Mouse (Mus musculus) hindbrain, embryonic 14.5 days (tissue): ENCODE measurements around the gene Hibch. TPM values are rescaled to one million over a fixed set of nuclear protein-coding genes. Genes with fewer than 3 reads are reported as not detected.
"Not testable (repeated sequence)": the region's sequence is repeated elsewhere in the genome, so short reads cannot be mapped to it uniquely, and the experiment has no call there.

Source experiments
- ATAC-seq: fragments of 200-750 bp; cut with Nextera tagmentation; 2 replicates; pipeline ENCODE4 v1.8.0; 2017; ENCODE audit warnings: moderate number of reproducible peaks, mild to moderate bottlenecking, moderate TSS enrichment, moderate library complexity; ENCODE audit not compliant: low FRiP score
- DNase-seq: peaks from one replicate; pipeline ENCODE4 v3.0.0-alpha.2; 2015; ENCODE audit warnings: low spot score
- H3K27ac ChIP-seq: fragments of 300-500 bp; sonication (generic); 2 replicates; pipeline ENCODE4 v1.5.1; 2014; ENCODE audit warnings: mild to moderate bottlenecking, moderate library complexity
- H3K27me3 ChIP-seq: fragments of 300-500 bp; sonication (generic); 2 replicates; pipeline ENCODE4 v1.6.1; 2014; ENCODE audit warnings: mild to moderate bottlenecking, low read length, mixed read lengths; ENCODE audit not compliant: control insufficient read depth, insufficient read depth
- H3K36me3 ChIP-seq: fragments of 300-500 bp; sonication (generic); replicated peaks from 2 replicates; pipeline ENCODE4 v1.6.1; 2014; ENCODE audit not compliant: control insufficient read depth, insufficient read depth
- H3K4me1 ChIP-seq: fragments of 300-500 bp; sonication (generic); replicated peaks from 2 replicates; pipeline ENCODE4 v1.6.1; 2014; ENCODE audit warnings: antibody characterized with exemption, low read length, mixed read lengths; ENCODE audit not compliant: control insufficient read depth, insufficient read depth
- H3K4me2 ChIP-seq: fragments of 300-500 bp; sonication (generic); replicated peaks from 2 replicates; pipeline ENCODE4 v1.6.1; 2014; ENCODE audit warnings: mild to moderate bottlenecking, moderate library complexity
- H3K4me3 ChIP-seq: fragments of 300-500 bp; sonication (generic); replicated peaks from 2 replicates; pipeline ENCODE4 v1.5.1; 2014; ENCODE audit warnings: mild to moderate bottlenecking, low read length
- H3K9ac ChIP-seq: fragments of 300-500 bp; sonication (generic); 2 replicates; pipeline ENCODE4 v1.6.1; 2014
- H3K9me3 ChIP-seq: fragments of 300-500 bp; sonication (generic); 2 replicates; pipeline ENCODE4 v1.6.1; 2016; ENCODE audit warnings: low read length; ENCODE audit not compliant: control insufficient read depth
- WGBS: fragments of 180-500 bp; shearing (Covaris S2); extraction: QIAGEN DNeasy Blood & Tissue Kit; methylation state at CpG from one replicate; pipeline ENCODE4 v1.1.7; 2014; 5-methylcytosine and 5-hydroxymethylcytosine counted together
- polyA plus RNA-seq: library from polyadenylated mRNA; unstranded; fragments of >200 nt; fragmentation: Nextera tagmentation; extraction: Ambion mirVana; gene quantifications from 2 replicates; pipeline ENCODE4 v1.2.1, GENCODE M21; 2014

The Hibch gene
- polyA plus RNA-seq, 1 experiment from 2014 or later, result 32.3 TPM

GRCm38 (mm10) chr1:52864220-52864619 is 19.5 kb downstream of the Hibch start:
- Histone ChIP-seq H3K27me3 (no peaks in the 10 kb centered on the region), H3K4me1 (no peaks in the 10 kb centered on the region), H3K27ac (no peak overlapping the region), H3K9ac (no peak overlapping the region), H3K9me3 (no peaks in the 10 kb centered on the region), H3K4me3 (no peak overlapping the region), H3K4me2 (no peak overlapping the region), H3K36me3 (peaks cover 27% of the 10 kb centered on the region; the same call in 1 of the 2 replicates)
- DNase-seq (no peak), ATAC-seq (no peak)
- 100% methylated on average over 1 of the region's 1 CpGs for WGBS

GRCm38 (mm10) chr1:52866007-52866406 is 21.3 kb downstream of the Hibch start:
- Histone ChIP-seq H3K4me1 (no peaks in the 10 kb centered on the region), H3K27me3 (no peaks in the 10 kb centered on the region), H3K4me2 (no peak overlapping the region), H3K27ac (no peak overlapping the region), H3K9me3 (no peaks in the 10 kb centered on the region), H3K9ac (no peak overlapping the region), H3K4me3 (no peak overlapping the region), H3K36me3 (peaks cover 17% of the 10 kb centered on the region; the same call in 1 of the 2 replicates)
- ATAC-seq (no peak), DNase-seq (no peak)
- 93% methylated on average over 3 of the region's 3 CpGs for WGBS

GRCm38 (mm10) chr1:52867876-52868275 is 23.1 kb downstream of the Hibch start:
- 93% methylated on average over 1 of the region's 1 CpGs for WGBS
- no peaks in the 10 kb centered on the region for H3K4me1 ChIP-seq
- no peak overlapping the region for H3K4me3 ChIP-seq
- no peak overlapping the region for H3K9ac ChIP-seq
- no peak for DNase-seq
- H3K27ac ChIP-seq, result no peak overlapping the region
- H3K27me3 ChIP-seq, result no peaks in the 10 kb centered on the region
- no peak for ATAC-seq
- H3K9me3 ChIP-seq, result no peaks in the 10 kb centered on the region
- H3K36me3 ChIP-seq, result peaks cover 13% of the 10 kb centered on the region; the same call in 1 of the 2 replicates
- H3K4me2 ChIP-seq, result no peak overlapping the region

- 76% methylated on average over 2 of the region's 2 CpGs for WGBS
- H3K4me1 ChIP-seq, result no peaks in the 10 kb centered on the region
- peaks cover 7% of the 10 kb centered on the region for H3K36me3 ChIP-seq
These were observed 39.5 kb downstream of the Hibch start for GRCm38 (mm10) chr1:52884208-52884607.

GRCm38 (mm10) chr1:52909783-52910182 is 65.1 kb downstream of the Hibch start:
- no peak for ATAC-seq
- Histone ChIP-seq H3K4me2 (no peak overlapping the region), H3K9ac (no peak overlapping the region), H3K36me3 (no peaks in the 10 kb centered on the region), H3K4me3 (no peak overlapping the region), H3K27ac (no peak overlapping the region), H3K27me3 (no peaks in the 10 kb centered on the region), H3K4me1 (no peaks in the 10 kb centered on the region), H3K9me3 (no peaks in the 10 kb centered on the region)
- 92% methylated on average over 3 of the region's 3 CpGs for WGBS
- DNase-seq, result no peak

More at GRCm38 (mm10) chr1:52884208-52884607, 39.5 kb downstream of the Hibch start:
- H3K4me2 ChIP-seq, result no peak overlapping the region
- peaks cover 8% of the 10 kb centered on the region; the same call in 1 of the 2 replicates for H3K9me3 ChIP-seq
- H3K9ac ChIP-seq, result no peak overlapping the region
- ATAC-seq (no peak), DNase-seq (no peak)
- H3K27me3 ChIP-seq, result no peaks in the 10 kb centered on the region
- H3K4me3 ChIP-seq, result no peak overlapping the region
- no peak overlapping the region for H3K27ac ChIP-seq

GRCm38 (mm10) chr1:52916655-52917054 is 71.9 kb downstream of the Hibch start:
- Histone ChIP-seq H3K4me3 (no peak overlapping the region), H3K36me3 (no peaks in the 10 kb centered on the region), H3K27me3 (no peaks in the 10 kb centered on the region), H3K4me2 (no peak overlapping the region), H3K27ac (no peak overlapping the region), H3K4me1 (no peaks in the 10 kb centered on the region), H3K9me3 (no peaks in the 10 kb centered on the region), H3K9ac (no peak overlapping the region)
- 96% methylated on average over 2 of the region's 2 CpGs for WGBS
- no peak for DNase-seq
- no peak for ATAC-seq

GRCm38 (mm10) chr1:52918897-52919296 is 74.2 kb downstream of the Hibch start:
- H3K4me3 ChIP-seq, H3K4me1 ChIP-seq, H3K27ac ChIP-seq, DNase-seq, H3K36me3 ChIP-seq, H3K9me3 ChIP-seq, H3K27me3 ChIP-seq, ATAC-seq, H3K4me2 ChIP-seq, H3K9ac ChIP-seq: not testable (repeated sequence)

GRCm38 (mm10) chr1:52924482-52924881 is 79.8 kb downstream of the Hibch start:
- not testable (repeated sequence) for H3K4me2 ChIP-seq, ATAC-seq, H3K27me3 ChIP-seq, H3K27ac ChIP-seq, H3K36me3 ChIP-seq, H3K4me1 ChIP-seq, H3K4me3 ChIP-seq, DNase-seq, H3K9me3 ChIP-seq, H3K9ac ChIP-seq
- WGBS, result no CpG with 5 or more reads among the region's 1 CpGs

GRCm38 (mm10) chr1:52934494-52934893 is 89.8 kb downstream of the Hibch start:
- ATAC-seq (no peak), DNase-seq (no peak)
- Histone ChIP-seq H3K27ac (no peak overlapping the region), H3K4me3 (no peak overlapping the region), H3K27me3 (no peaks in the 10 kb centered on the region), H3K36me3 (no peaks in the 10 kb centered on the region), H3K4me2 (no peak overlapping the region), H3K4me1 (no peaks in the 10 kb centered on the region), H3K9ac (no peak overlapping the region), H3K9me3 (no peaks in the 10 kb centered on the region)
- WGBS, result 90% methylated on average over 5 of the region's 5 CpGs

GRCm38 (mm10) chr1:52939021-52939420 is 94.3 kb downstream of the Hibch start:
- Histone ChIP-seq H3K4me2 (no peak overlapping the region), H3K36me3 (no peaks in the 10 kb centered on the region), H3K4me3 (no peak overlapping the region), H3K27me3 (no peaks in the 10 kb centered on the region), H3K4me1 (no peaks in the 10 kb centered on the region), H3K9me3 (no peaks in the 10 kb centered on the region), H3K27ac (no peak overlapping the region), H3K9ac (no peak overlapping the region)
- 100% methylated on average over 1 of the region's 1 CpGs for WGBS
- no peak for ATAC-seq
- no peak for DNase-seq
